Mouse (Mus musculus) monocyte, adult 5-6 weeks (primary cell): ENCODE measurements around the gene Actl6b. TPM values are rescaled to one million over a fixed set of nuclear protein-coding genes. Genes with fewer than 3 reads are reported as not detected.
A peak's percentile ranks its signal among the peaks of the same experiment; 100 is the strongest.

Source experiments
- ATAC-seq: fragments of 153-309, 156-312 bp; replicated peaks from 2 replicates; pipeline ENCODE4 v1.8.0; 2017; ENCODE audit warnings: mild to moderate bottlenecking; ENCODE audit not compliant: low TSS enrichment, insufficient number of reproducible peaks, severe bottlenecking, poor library complexity, low FRiP score
- total RNA-seq: library from RNA; stranded (forward); fragments of 200-1000, 200-491, 200-594 nt; gene quantifications from 3 replicates; pipeline ENCODE4 v1.2.3, GENCODE M21; 2017

Actl6b gene
- not detected in 3 replicates for total RNA-seq

GRCm38 (mm10) chr5:137553411-137553837, at the start of gene Actl6b:
Gene Actl6b, plus strand, starts transcription at chr5:137553517.
- 0 out of 2 replicates have a peak, but pooled peaks have one; percentile 43 for ATAC-seq

GRCm38 (mm10) chr5:137504041-137504440, 49.3 kb upstream of the Actl6b start:
- no peak for ATAC-seq

GRCm38 (mm10) chr5:137510014-137510501, 43.3 kb upstream of the Actl6b start:
- 0 out of 2 replicates have a peak, but pooled peaks have one; percentile 55 for ATAC-seq

GRCm38 (mm10) chr5:137510573-137511390, 42.5 kb upstream of the Actl6b start:
- no peak for ATAC-seq

GRCm38 (mm10) chr5:137511706-137512105, 41.6 kb upstream of the Actl6b start:
- no peak for ATAC-seq

GRCm38 (mm10) chr5:137512847-137513794, 40.2 kb upstream of the Actl6b start:
- ATAC-seq, result no peak

GRCm38 (mm10) chr5:137513951-137514721, 39.2 kb upstream of the Actl6b start:
- ATAC-seq, result no peak

- no peak for ATAC-seq
These were observed 38.5 kb upstream of the Actl6b start for GRCm38 (mm10) chr5:137514811-137515210.

- no peak for ATAC-seq
These were observed 34.9 kb upstream of the Actl6b start, which contains the start of gene Gigyf1 for GRCm38 (mm10) chr5:137518436-137518835. Gene Gigyf1, plus strand, starts transcription at chr5:137518548.

GRCm38 (mm10) chr5:137519691-137520550, 33.4 kb upstream of the Actl6b start:
- ATAC-seq, result no peak

GRCm38 (mm10) chr5:137521861-137522260, 31.5 kb upstream of the Actl6b start:
- ATAC-seq, result no peak

GRCm38 (mm10) chr5:137522711-137523110, 30.6 kb upstream of the Actl6b start:
- no peak for ATAC-seq

- ATAC-seq, result no peak
These were observed 29.7 kb upstream of the Actl6b start for GRCm38 (mm10) chr5:137523396-137524250.

GRCm38 (mm10) chr5:137524251-137524515, 29.1 kb upstream of the Actl6b start:
- no peak for ATAC-seq

- no peak for ATAC-seq
These were observed 28.6 kb upstream of the Actl6b start for GRCm38 (mm10) chr5:137524671-137525070.

GRCm38 (mm10) chr5:137525511-137525910, 27.8 kb upstream of the Actl6b start:
- ATAC-seq, result no peak
